In genomic region chr11:118067588-118067987, GRCm38 (mm10) we compare ENCODE assay signal across 26 mouse cellular contexts.
"Had no signal": no experiment of that assay in that cellular context is flagged by ENCODE, and none has a peak within 500 bp of the region (broad histone marks: within the 10 kb centered on the region; RNA-seq: fewer than 3 reads in every experiment).

No protein-coding gene starts in this region.

- ATAC-seq: hindbrain, embryonic 16.5 days; inflammation-experienced regulatory T-cells, adult 6 months; liver, embryonic 12.5 days had no signal

- H3K4me3 ChIP-seq: heart, adult 2 months; heart, embryonic 12.5 days; hindbrain, embryonic 10.5 days; hindbrain, embryonic 12.5 days; kidney, embryonic 15.5 days; limb, embryonic 13.5 days; limb, embryonic 15.5 days; liver, embryonic 12.5 days had no signal

- H3K9ac ChIP-seq: heart, embryonic 12.5 days; hindbrain, embryonic 12.5 days; hindbrain, embryonic 14.5 days; kidney, embryonic 15.5 days; limb, embryonic 13.5 days; limb, embryonic 15.5 days; liver, embryonic 12.5 days; liver, embryonic 14.5 days had no signal

- H3K27me3 ChIP-seq: heart, embryonic 12.5 days; hindbrain, embryonic 12.5 days; kidney, embryonic 15.5 days; limb, embryonic 13.5 days; limb, embryonic 15.5 days had no signal

- H3K36me3 ChIP-seq: heart, embryonic 12.5 days; hindbrain, embryonic 10.5 days; hindbrain, embryonic 12.5 days; kidney, embryonic 15.5 days; limb, embryonic 13.5 days; limb, embryonic 15.5 days; liver, embryonic 12.5 days had no signal

- DNase-seq: gastrocnemius, postnatal 14 days; gastrocnemius, postnatal 36 days; heart, adult 11 months; heart, adult 2 months; heart, postnatal 10 days; heart, postnatal 4 days; kidney, adult 11 months; kidney, adult 2 months; kidney, adult 9 months; kidney, postnatal 14 days; kidney, postnatal 36 days; layer of hippocampus, adult 9-11 months; layer of hippocampus, postnatal 36 days; left cerebral cortex, postnatal 4 days had no signal

- H3K27ac ChIP-seq: heart, adult 2 months; hindbrain, embryonic 10.5 days; hindbrain, embryonic 12.5 days; hindbrain, embryonic 14.5 days; kidney, embryonic 15.5 days; kidney, postnatal 0 days; limb, embryonic 13.5 days; limb, embryonic 15.5 days; liver, embryonic 12.5 days; liver, embryonic 14.5 days had no signal

- H3K9me3 ChIP-seq: heart, embryonic 12.5 days; hindbrain, embryonic 10.5 days; hindbrain, embryonic 12.5 days; kidney, embryonic 15.5 days; limb, embryonic 13.5 days; limb, embryonic 15.5 days; liver, embryonic 12.5 days had no signal

- H3K4me2 ChIP-seq: heart, embryonic 12.5 days; hindbrain, embryonic 12.5 days; hindbrain, embryonic 14.5 days; kidney, embryonic 15.5 days; limb, embryonic 13.5 days; limb, embryonic 15.5 days; liver, embryonic 12.5 days had no signal
